In genomic region chr9:49192776-49193175, GRCm38 (mm10) we compare ENCODE assay signal across 26 mouse cellular contexts. TPM values are rescaled to one million over a fixed set of nuclear protein-coding genes. Genes with fewer than 3 reads are reported as not detected.
DNase-seq lines count a peak whose midpoint lies in the region; ATAC-seq and TF ChIP-seq lines count a peak whose summit lies in the region.
"Had no signal": no experiment of that assay in that cellular context is flagged by ENCODE, and none has a peak within 500 bp of the region (broad histone marks: within the 10 kb centered on the region; RNA-seq: fewer than 3 reads in every experiment).

No protein-coding gene starts in this region.

- no peak for ATAC-seq in kidney, postnatal 0 days (replicated peaks; ENCODE audit: low FRiP score, low read depth)
- ATAC-seq in kidney, embryonic 14.5 days (ENCODE audit: low FRiP score, low TSS enrichment): no peak
- ATAC-seq: activated CD4-positive, CD25-positive, alpha-beta regulatory T cell, adult 4 months; CD4-positive, CD25-positive, alpha-beta regulatory T cell, adult 4 months; forebrain, embryonic 13.5 days; forebrain, embryonic 15.5 days; Patski had no signal

- no peaks in the 10 kb centered on the region for H3K4me1 ChIP-seq in kidney, postnatal 0 days (replicated peaks; ENCODE audit: insufficient read depth, low read length)
- no peaks in the 10 kb centered on the region for H3K4me1 ChIP-seq in kidney, embryonic 14.5 days (ENCODE audit: control insufficient read depth, insufficient read depth, low read length)
- H3K4me1 ChIP-seq: embryonic facial prominence, embryonic 10.5 days; embryonic facial prominence, embryonic 12.5 days; forebrain, embryonic 15.5 days had no signal

- H3K27ac ChIP-seq in kidney, postnatal 0 days: no peak overlapping the region
- H3K27ac ChIP-seq in kidney, embryonic 14.5 days (ENCODE audit: low read depth, low read length): no peak overlapping the region
- H3K27ac ChIP-seq: embryonic facial prominence, embryonic 10.5 days; embryonic facial prominence, embryonic 12.5 days; forebrain, embryonic 13.5 days; forebrain, embryonic 15.5 days had no signal

- H3K27me3 ChIP-seq in kidney, postnatal 0 days (ENCODE audit: insufficient read depth, low read length): no peaks in the 10 kb centered on the region
- no peaks in the 10 kb centered on the region for H3K27me3 ChIP-seq in kidney, embryonic 14.5 days (ENCODE audit: control insufficient read depth, insufficient read depth, low read length)
- H3K27me3 ChIP-seq: embryonic facial prominence, embryonic 12.5 days; forebrain, embryonic 13.5 days; forebrain, embryonic 15.5 days had no signal

- 61% methylated on average over 4 of the region's 4 CpGs for WGBS in kidney, postnatal 0 days
- WGBS in kidney, embryonic 14.5 days: 80% methylated on average over 4 of the region's 4 CpGs

- H3K36me3 ChIP-seq in kidney, postnatal 0 days (ENCODE audit: insufficient read depth, low read length): no peaks in the 10 kb centered on the region
- H3K36me3 ChIP-seq in kidney, embryonic 14.5 days (ENCODE audit: control insufficient read depth, insufficient read depth, low read length): no peaks in the 10 kb centered on the region
- H3K36me3 ChIP-seq: embryonic facial prominence, embryonic 10.5 days; embryonic facial prominence, embryonic 12.5 days; forebrain, embryonic 15.5 days; G1E had no signal

- no peak overlapping the region for H3K4me3 ChIP-seq in kidney, postnatal 0 days (replicated peaks; ENCODE audit: low read depth, low read length)
- H3K4me3 ChIP-seq in kidney, embryonic 14.5 days (ENCODE audit: low read length): no peak overlapping the region
- H3K4me3 ChIP-seq: embryonic facial prominence, embryonic 10.5 days; embryonic facial prominence, embryonic 12.5 days; forebrain, embryonic 13.5 days; forebrain, embryonic 15.5 days had no signal

- H3K4me2 ChIP-seq in kidney, postnatal 0 days (ENCODE audit: low read length): no peak overlapping the region
- no peak overlapping the region for H3K4me2 ChIP-seq in kidney, embryonic 14.5 days (replicated peaks; ENCODE audit: low read depth, low read length)
- H3K4me2 ChIP-seq: embryonic facial prominence, embryonic 12.5 days; forebrain, embryonic 13.5 days; forebrain, embryonic 15.5 days had no signal

- no peak for TF ChIP-seq CTCF in kidney, postnatal 0 days (IDR thresholded peaks at IDR 0.05; ENCODE audit: low read depth)

- DNase-seq in kidney, adult 11 months: peak; percentile 12
- no peak for DNase-seq in kidney, postnatal 14 days
- peak; percentile 14 to 41 for DNase-seq in kidney, adult 8-10 months
- DNase-seq in kidney, postnatal 10 days: no peak
- DNase-seq in kidney, postnatal 0 days (ENCODE audit: low spot score): peak; percentile 16
- DNase-seq: adrenal gland, adult 8-10 months; adrenal gland, postnatal 14 days; adrenal gland, postnatal 36 days; B cell, adult 2 months; cerebellum, adult 11-12 months; cerebellum, adult 2 months; cerebellum, adult 9-10 months; cerebellum, postnatal 10 days; cerebellum, postnatal 25 days had no signal

- no peaks in the 10 kb centered on the region for H3K9me3 ChIP-seq in kidney, postnatal 0 days (replicated peaks; ENCODE audit: low read length)
- no peaks in the 10 kb centered on the region for H3K9me3 ChIP-seq in kidney, embryonic 14.5 days (ENCODE audit: control insufficient read depth, low read length)
- H3K9me3 ChIP-seq: embryonic facial prominence, embryonic 10.5 days; embryonic facial prominence, embryonic 12.5 days; forebrain, embryonic 13.5 days; forebrain, embryonic 15.5 days; G1E had no signal

- H3K9ac ChIP-seq in kidney, postnatal 0 days (ENCODE audit: low read depth, low read length): no peak overlapping the region
- H3K9ac ChIP-seq in kidney, embryonic 14.5 days (ENCODE audit: low read depth, low read length): no peak overlapping the region
- H3K9ac ChIP-seq: embryonic facial prominence, embryonic 12.5 days; forebrain, embryonic 13.5 days; forebrain, embryonic 15.5 days had no signal

RNA-seq across cellular contexts. Expression of gene Gm4894, which starts 57.6 kb away (rescaled TPM):
- polyA plus RNA-seq in kidney, postnatal 0 days (2015; fragmentation: Nextera tagmentation; extraction: Ambion mirVana): not detected in 2 replicates
- polyA plus RNA-seq in kidney, embryonic 14.5 days (2014; fragmentation: Nextera tagmentation; extraction: Ambion mirVana): not detected in 2 replicates
- polyA plus RNA-seq: activated CD4-positive, CD25-positive, alpha-beta regulatory T cell, adult 4 months; CD4-positive, CD25-positive, alpha-beta regulatory T cell, adult 4 months; cerebellum, adult 2 months; cortical plate, adult 2 months; embryonic facial prominence, embryonic 10.5 days; embryonic facial prominence, embryonic 12.5 days; embryonic facial prominence, embryonic 14.5 days; forebrain, embryonic 11.5 days; forebrain, embryonic 13.5 days; forebrain, embryonic 15.5 days; G1E; Patski had no signal

Comparison
In these comparisons a context has a peak if more than half of its experiments do, and no peak if none do; other contexts are left out.
1. DNase-seq: peak in kidney, adult 11 months (single experiment), kidney, adult 8-10 months (2 of 2) and kidney, postnatal 0 days (single experiment); none in kidney, postnatal 14 days (single experiment) and kidney, postnatal 10 days (single experiment).